Mouse (Mus musculus) CH12F3 (cell line): Measurements from ENCODE around the gene Pde4d.

ENCODE experiments used
- in situ Hi-C: fragments of 300-500 bp; cut with MboI; formaldehyde crosslinking; loops from 2 replicates; pipeline ENCODE4 v1.14.3; 2020; ENCODE audit warnings: low sequenced_read_pairs

Gene Pde4d

GRCm38 (mm10) chr13:109778297-109778835 is 1328.6 kb downstream of the Pde4d start:
- in situ Hi-C loops, result no loop called here

- in situ Hi-C loops, result no loop called here
Observed at GRCm38 (mm10) chr13:109781466-109781865, 1331.7 kb downstream of the Pde4d start.

- in situ Hi-C loops, result no loop called here
Observed at GRCm38 (mm10) chr13:109788604-109789003, 1338.9 kb downstream of the Pde4d start.

- in situ Hi-C loops, result no loop called here
Observed at GRCm38 (mm10) chr13:109789151-109789550, 1339.4 kb downstream of the Pde4d start.

GRCm38 (mm10) chr13:109790045-109790715 is 1340.4 kb downstream of the Pde4d start:
- in situ Hi-C loops, result no loop called here

- in situ Hi-C loops, result no loop called here
Observed at GRCm38 (mm10) chr13:109793918-109794317, 1344.2 kb downstream of the Pde4d start.

GRCm38 (mm10) chr13:109798651-109799050 is 1348.9 kb downstream of the Pde4d start:
- in situ Hi-C loops, result no loop called here

- in situ Hi-C loops, result no loop called here
Observed at GRCm38 (mm10) chr13:109802201-109802600, 1352.5 kb downstream of the Pde4d start.

GRCm38 (mm10) chr13:109806193-109806966 is 1356.6 kb downstream of the Pde4d start:
- in situ Hi-C loops, result no loop called here

- in situ Hi-C loops, result no loop called here
Observed at GRCm38 (mm10) chr13:109807036-109807435, 1357.3 kb downstream of the Pde4d start.

- in situ Hi-C loops, result no loop called here
Observed at GRCm38 (mm10) chr13:109807446-109807845, 1357.7 kb downstream of the Pde4d start.

GRCm38 (mm10) chr13:109808039-109808438 is 1358.3 kb downstream of the Pde4d start:
- in situ Hi-C loops, result no loop called here

GRCm38 (mm10) chr13:109808946-109809345 is 1359.2 kb downstream of the Pde4d start:
- in situ Hi-C loops, result no loop called here

GRCm38 (mm10) chr13:109809646-109810045 is 1359.9 kb downstream of the Pde4d start:
- in situ Hi-C loops, result no loop called here

- in situ Hi-C loops, result no loop called here
Observed at GRCm38 (mm10) chr13:109813924-109814323, 1364.2 kb downstream of the Pde4d start.

GRCm38 (mm10) chr13:109819071-109819470 is 1369.3 kb downstream of the Pde4d start:
- in situ Hi-C loops, result no loop called here

GRCm38 (mm10) chr13:109820141-109820540 is 1370.4 kb downstream of the Pde4d start:
- in situ Hi-C loops, result no loop called here

- in situ Hi-C loops, result no loop called here
Observed at GRCm38 (mm10) chr13:109820866-109821265, 1371.1 kb downstream of the Pde4d start.

GRCm38 (mm10) chr13:109821725-109822412 is 1372.1 kb downstream of the Pde4d start:
- in situ Hi-C loops, result no loop called here

GRCm38 (mm10) chr13:109822413-109823298 is 1372.9 kb downstream of the Pde4d start:
- in situ Hi-C loops, result no loop called here
